Mouse (Mus musculus) lung, embryonic 14.5 days (tissue): ENCODE measurements around the gene Prph2. TPM values are rescaled to one million over a fixed set of nuclear protein-coding genes. Genes with fewer than 3 reads are reported as not detected.

Experiments
- ATAC-seq: fragments of 200-750 bp; cut with Nextera tagmentation; 2 replicates; pipeline ENCODE4 v1.8.0; 2017; ENCODE audit warnings: mild to moderate bottlenecking, moderate TSS enrichment, moderate library complexity; ENCODE audit not compliant: insufficient read depth
- DNase-seq: peaks from one replicate; pipeline ENCODE4 v3.0.0-alpha.2; 2015
- H3K27ac ChIP-seq: fragments of 300-500 bp; sonication (generic); 2 replicates; pipeline ENCODE4 v1.5.1; 2014; ENCODE audit warnings: low read depth, mild to moderate bottlenecking, moderate library complexity
- H3K27me3 ChIP-seq: fragments of 300-500 bp; sonication (generic); 2 replicates; pipeline ENCODE4 v1.6.1; 2014; ENCODE audit warnings: low read length, control low read depth; ENCODE audit not compliant: insufficient read depth
- H3K36me3 ChIP-seq: fragments of 300-500 bp; sonication (generic); 2 replicates; pipeline ENCODE4 v1.6.1; 2014; ENCODE audit warnings: control low read depth; ENCODE audit not compliant: insufficient read depth
- H3K4me1 ChIP-seq: fragments of 300-500 bp; sonication (generic); 2 replicates; pipeline ENCODE4 v1.6.1; 2014; ENCODE audit warnings: antibody characterized with exemption, control low read depth; ENCODE audit not compliant: insufficient read depth
- H3K4me2 ChIP-seq: fragments of 300-500 bp; sonication (generic); 2 replicates; pipeline ENCODE4 v1.6.1; 2014; ENCODE audit warnings: mild to moderate bottlenecking
- H3K4me3 ChIP-seq: fragments of 300-500 bp; sonication (generic); 2 replicates; pipeline ENCODE4 v1.5.1; 2014; ENCODE audit warnings: low read depth, low read length
- H3K9ac ChIP-seq: fragments of 300-500 bp; sonication (generic); 2 replicates; pipeline ENCODE4 v1.6.1; 2014
- H3K9me3 ChIP-seq: fragments of 300-500 bp; sonication (generic); 2 replicates; pipeline ENCODE4 v1.6.1; 2016; ENCODE audit warnings: low read depth, low read length, control low read depth
- CTCF ChIP-seq: IDR thresholded peaks from 2 replicates; pipeline ENCODE4 v1.5.1; 2016; ENCODE audit warnings: antibody characterized with exemption, low read depth
- WGBS: fragments of 180-500 bp; shearing (Covaris S2); extraction: QIAGEN DNeasy Blood & Tissue Kit; methylation state at CpG from one replicate; pipeline ENCODE4 v1.1.7; 2014; 5-methylcytosine and 5-hydroxymethylcytosine counted together
- polyA plus RNA-seq: library from polyadenylated mRNA; unstranded; fragments of >200 nt; fragmentation: Nextera tagmentation; extraction: Ambion mirVana; gene quantifications from 2 replicates; pipeline ENCODE4 v1.2.1, GENCODE M21; 2014

Prph2 gene
- polyA plus RNA-seq, 1 experiment from 2014 or later, result not detected

DNA sequence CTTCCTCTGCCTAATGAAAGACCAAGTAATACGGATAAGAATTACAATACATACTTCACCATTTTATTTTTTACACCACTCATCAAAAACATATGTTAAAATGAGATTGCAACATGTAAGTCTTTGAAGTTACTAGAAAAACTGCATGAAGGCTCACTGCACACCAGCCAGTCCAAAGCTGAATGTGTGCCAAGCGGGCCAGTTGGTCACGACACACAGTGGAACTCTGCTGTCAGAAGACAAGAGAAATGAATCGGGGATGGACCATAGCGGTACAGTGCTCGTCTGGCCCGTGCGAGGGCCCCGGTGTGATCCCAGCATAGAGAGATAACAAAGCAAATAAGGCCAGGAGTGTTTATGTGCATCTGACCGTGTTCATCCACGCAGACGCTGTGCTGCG is 52.9 kb downstream of the Prph2 start:
- no peak overlapping the region for H3K9ac ChIP-seq
- WGBS, result 78% methylated on average over 13 of the region's 13 CpGs

DNA sequence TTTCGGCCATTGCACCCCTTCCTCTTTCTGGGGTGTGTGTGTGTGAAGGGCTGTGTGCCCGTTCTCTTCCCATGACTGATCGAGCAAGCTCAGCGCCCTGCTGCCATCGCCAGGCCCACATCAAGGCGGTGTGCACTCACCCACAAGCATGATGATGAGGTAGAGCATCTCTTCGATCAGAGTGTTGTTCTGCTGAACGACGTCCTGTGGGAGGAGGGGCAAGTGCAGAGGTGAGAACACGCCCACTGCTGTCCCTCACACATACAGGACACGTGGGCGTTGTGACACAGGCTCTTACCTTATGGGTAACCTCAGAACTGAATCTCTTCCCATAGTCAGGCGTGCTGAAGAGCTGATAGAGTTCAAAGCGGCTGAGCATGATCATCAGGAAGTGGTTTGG is 56.6 kb downstream of the Prph2 start:
- no peak overlapping the region for H3K9ac ChIP-seq
- no peak for ATAC-seq
- no peak overlapping the region for H3K4me3 ChIP-seq
- 86% methylated on average over 14 of the region's 14 CpGs for WGBS
- DNase-seq, result no peak
- H3K4me1 ChIP-seq, result no peaks in the 10 kb centered on the region
- no peak overlapping the region for H3K27ac ChIP-seq
- peaks cover 98% of the 10 kb centered on the region for H3K36me3 ChIP-seq
- no peak for TF ChIP-seq CTCF
- no peaks in the 10 kb centered on the region for H3K9me3 ChIP-seq
- H3K27me3 ChIP-seq, result no peaks in the 10 kb centered on the region
- no peak overlapping the region for H3K4me2 ChIP-seq

More for the DNA sequence above, 52.9 kb downstream of the Prph2 start:
- Histone ChIP-seq H3K4me3 (no peak overlapping the region), H3K27ac (no peak overlapping the region), H3K27me3 (no peaks in the 10 kb centered on the region), H3K4me1 (no peaks in the 10 kb centered on the region), H3K4me2 (no peak overlapping the region), H3K36me3 (peaks cover 99% of the 10 kb centered on the region), H3K9me3 (no peaks in the 10 kb centered on the region)
- DNase-seq (peak; percentile 19), ATAC-seq (no peak)
- no peak for TF ChIP-seq CTCF

DNA sequence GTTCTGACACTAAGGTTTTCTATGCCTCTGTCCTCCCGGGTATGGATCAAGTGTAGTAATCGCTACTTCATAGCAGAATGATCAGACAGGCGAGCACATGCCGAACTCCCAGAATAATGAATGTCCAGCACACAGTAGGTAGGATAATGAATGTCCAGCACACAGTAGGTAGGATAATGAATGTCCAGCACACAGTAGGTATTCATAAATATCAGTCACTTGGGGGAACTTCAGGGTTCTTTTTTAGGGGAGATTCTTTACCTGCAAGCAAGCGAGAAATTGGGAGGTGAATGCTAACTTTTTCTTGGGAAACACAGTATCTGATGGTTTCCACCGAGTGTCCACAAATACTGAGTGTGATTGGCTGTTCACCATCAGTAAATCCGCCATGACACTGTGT is 62.3 kb downstream of the Prph2 start:
- H3K36me3 ChIP-seq, result peaks cover 96% of the 10 kb centered on the region
- no peak for DNase-seq
- no peak for TF ChIP-seq CTCF
- no peaks in the 10 kb centered on the region for H3K27me3 ChIP-seq
- H3K9me3 ChIP-seq, result no peaks in the 10 kb centered on the region
- no peak overlapping the region for H3K27ac ChIP-seq
- no peak for ATAC-seq
- no peaks in the 10 kb centered on the region for H3K4me1 ChIP-seq
- no peak overlapping the region for H3K4me2 ChIP-seq
- H3K4me3 ChIP-seq, result no peak overlapping the region
- 95% methylated on average over 7 of the region's 7 CpGs for WGBS
- no peak overlapping the region for H3K9ac ChIP-seq

Other genes with a start within 250 kb of the Prph2 start
- gene Rrp36, start 236.1 kb upstream of the Prph2 start, polyA plus RNA-seq, result 47.6 and 48.5 TPM in 2 replicates
- 123 and 131 TPM in 2 replicates for gene Mea1, start 231.7 kb upstream of the Prph2 start, polyA plus RNA-seq
- 108 and 111 TPM in 2 replicates for gene Klhdc3, start 229.5 kb upstream of the Prph2 start, polyA plus RNA-seq
- gene Ppp2r5d, start 205.3 kb upstream of the Prph2 start, polyA plus RNA-seq, result 97.6 and 104 TPM in 2 replicates
- gene Pex6, start 199.0 kb upstream of the Prph2 start, polyA plus RNA-seq, result 23.0 and 25.7 TPM in 2 replicates
- gene Gnmt, start 181.3 kb upstream of the Prph2 start, polyA plus RNA-seq, result 0.77 and 1.5 TPM in 2 replicates
- 77.4 and 79.3 TPM in 2 replicates for gene Cnpy3, start 158.2 kb upstream of the Prph2 start, polyA plus RNA-seq
- 0.24 and 0.37 TPM in 2 replicates for gene Ptcra, start 146.7 kb upstream of the Prph2 start, polyA plus RNA-seq
- gene 2310039H08Rik, start 137.8 kb upstream of the Prph2 start, polyA plus RNA-seq, result 58.2 and 64.7 TPM in 2 replicates
- 169 and 171 TPM in 2 replicates for gene Rpl7l1, start 127.8 kb upstream of the Prph2 start, polyA plus RNA-seq
- gene Bicral, start 52.0 kb upstream of the Prph2 start, polyA plus RNA-seq, result 4.7 and 6.5 TPM in 2 replicates
- gene Tbcc, start 19.8 kb upstream of the Prph2 start, polyA plus RNA-seq, result 58.5 and 61.2 TPM in 2 replicates
- gene Ubr2, start 100.1 kb downstream of the Prph2 start, polyA plus RNA-seq, result 26.8 and 28.6 TPM in 2 replicates